Mouse (Mus musculus): ENCODE results near the gene Smg1. TPM values are rescaled to one million over a fixed set of nuclear protein-coding genes. Genes with fewer than 3 reads are reported as not detected.

Gene Smg1
- polyA plus RNA-seq, 1 experiment from 2014 or later: 17.0 TPM

Other genes with a start within 250 kb of the Smg1 start
- 430 and 493 TPM in 2 replicates for gene Rps15a, start 127.5 kb downstream of the Smg1 start, polyA plus RNA-seq (2015; fragmentation: Nextera tagmentation; extraction: Ambion mirVana)
- gene Arl6ip1, start 114.0 kb downstream of the Smg1 start, polyA plus RNA-seq (2015; fragmentation: Nextera tagmentation; extraction: Ambion mirVana): 480 and 481 TPM in 2 replicates
- gene Syt17, start 204.6 kb upstream of the Smg1 start, polyA plus RNA-seq (2015; fragmentation: Nextera tagmentation; extraction: Ambion mirVana): 10.3 and 11.0 TPM in 2 replicates
- gene Itpripl2, start 248.3 kb upstream of the Smg1 start, polyA plus RNA-seq (2015; fragmentation: Nextera tagmentation; extraction: Ambion mirVana): 1.6 and 2.0 TPM in 2 replicates